Mouse (Mus musculus) forelimb bud, embryonic 11.5 days (tissue): ENCODE measurements at regions not wholly inside any gene's neighbourhood (a gene's known extent, or its start where the extent isn't known, plus 50 kb on each side); places are given as distances from the start of the nearest gene placed in this dataset.

Experiments used
- DNase-seq: peaks from one replicate; pipeline ENCODE4 v3.0.0-alpha.2; 2012; ENCODE audit warnings: low read depth, low spot score

- DNase-seq, result no peak
These were observed 119.6 kb upstream of the Mpp6 start for GRCm38 (mm10) chr6:49990522-49990858.

- DNase-seq, result no peak
These were observed 110.7 kb upstream of the Mpp6 start for GRCm38 (mm10) chr6:49999365-49999764.

DNA sequence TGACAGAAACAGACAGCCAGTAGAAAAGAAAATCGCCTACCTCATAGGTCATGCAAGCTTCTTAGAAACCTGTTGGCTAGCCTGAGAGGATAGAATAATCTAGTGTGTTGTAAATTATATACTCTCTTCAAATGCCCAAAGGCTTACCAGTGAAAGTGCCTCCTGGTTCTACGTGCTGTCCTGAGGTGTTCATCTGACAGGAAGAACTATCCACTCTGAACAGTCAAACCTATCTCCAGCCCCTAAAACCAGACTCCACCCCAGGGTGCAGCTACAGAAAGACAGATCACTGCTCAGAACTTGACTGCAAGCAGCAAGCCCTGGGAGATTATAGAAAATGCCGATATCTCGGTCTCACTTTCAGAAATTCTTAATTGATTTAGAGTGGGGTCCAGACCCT lies 102.0 kb upstream of the Mpp6 start:
- no peak for DNase-seq

- no peak for DNase-seq
These were observed 101.2 kb upstream of the Mpp6 start for GRCm38 (mm10) chr6:50008869-50009268.

- no peak for DNase-seq
These were observed 100.7 kb upstream of the Mpp6 start for GRCm38 (mm10) chr6:50009339-50009738.

DNA sequence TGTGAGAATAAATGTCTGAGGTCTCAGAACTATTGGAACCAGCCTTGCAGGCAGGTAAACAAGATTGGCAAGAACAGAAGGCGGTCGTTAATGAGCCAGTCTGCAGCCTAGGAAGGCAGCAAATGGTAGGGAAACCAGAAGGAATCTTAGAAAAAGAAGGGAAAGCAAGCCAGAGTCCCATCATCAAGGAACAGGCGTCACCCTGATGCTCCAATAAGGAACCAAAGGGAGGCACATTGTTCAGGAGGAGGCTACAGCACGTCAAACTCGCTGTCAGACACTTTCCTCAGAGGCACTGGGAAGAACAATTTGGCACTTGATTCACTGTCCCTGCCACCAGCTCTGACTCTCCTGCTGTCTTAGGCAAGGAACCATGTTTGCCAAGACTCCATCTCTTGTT lies 100.2 kb upstream of the Mpp6 start:
- DNase-seq, result no peak

- no peak for DNase-seq
These were observed 99.0 kb upstream of the Mpp6 start for GRCm38 (mm10) chr6:50011071-50011470.

- no peak for DNase-seq
These were observed 98.1 kb upstream of the Mpp6 start for GRCm38 (mm10) chr6:50011746-50012453.

GRCm38 (mm10) chr6:50013067-50013466 lies 97.0 kb upstream of the Mpp6 start:
- DNase-seq, result no peak

DNA sequence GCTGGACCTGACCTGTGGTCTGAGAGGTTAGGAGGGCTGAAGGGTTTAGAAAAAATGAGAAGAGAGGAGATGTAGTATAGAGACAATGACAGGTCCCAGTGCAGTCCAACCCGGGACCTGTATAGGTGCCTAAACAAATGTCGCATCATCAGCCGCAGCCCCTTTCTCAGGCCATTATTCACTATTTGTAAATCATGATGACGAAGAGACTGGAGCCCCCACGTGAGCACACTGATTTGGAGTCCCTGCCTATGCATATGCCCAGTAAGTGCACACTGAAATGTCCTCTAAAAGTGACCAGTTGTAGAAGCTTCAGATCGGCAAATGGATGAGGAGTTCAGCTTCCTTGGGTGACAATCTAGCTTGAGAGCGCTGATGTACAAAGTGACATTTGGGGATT lies 96.2 kb upstream of the Mpp6 start:
- DNase-seq, result no peak

DNA sequence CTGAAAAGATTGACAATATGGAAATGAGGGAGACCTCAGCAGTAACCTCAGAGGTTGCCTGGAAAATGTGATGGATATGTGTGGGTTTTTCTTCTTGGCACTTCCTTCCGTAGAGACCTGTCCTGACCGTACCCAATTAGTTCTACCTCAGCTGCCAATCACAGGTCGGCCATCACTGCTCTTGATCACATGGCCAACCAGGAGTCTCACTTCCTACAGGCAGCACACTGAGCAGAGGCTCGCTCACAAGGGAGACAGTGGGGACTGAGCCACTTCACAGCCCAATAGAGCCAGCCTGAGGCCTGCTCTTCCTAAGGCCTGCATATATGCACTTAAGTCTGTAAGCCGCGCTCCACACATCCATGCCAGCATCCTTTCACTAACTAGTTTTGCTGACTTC lies 82.1 kb upstream of the Mpp6 start:
- no peak for DNase-seq

DNA sequence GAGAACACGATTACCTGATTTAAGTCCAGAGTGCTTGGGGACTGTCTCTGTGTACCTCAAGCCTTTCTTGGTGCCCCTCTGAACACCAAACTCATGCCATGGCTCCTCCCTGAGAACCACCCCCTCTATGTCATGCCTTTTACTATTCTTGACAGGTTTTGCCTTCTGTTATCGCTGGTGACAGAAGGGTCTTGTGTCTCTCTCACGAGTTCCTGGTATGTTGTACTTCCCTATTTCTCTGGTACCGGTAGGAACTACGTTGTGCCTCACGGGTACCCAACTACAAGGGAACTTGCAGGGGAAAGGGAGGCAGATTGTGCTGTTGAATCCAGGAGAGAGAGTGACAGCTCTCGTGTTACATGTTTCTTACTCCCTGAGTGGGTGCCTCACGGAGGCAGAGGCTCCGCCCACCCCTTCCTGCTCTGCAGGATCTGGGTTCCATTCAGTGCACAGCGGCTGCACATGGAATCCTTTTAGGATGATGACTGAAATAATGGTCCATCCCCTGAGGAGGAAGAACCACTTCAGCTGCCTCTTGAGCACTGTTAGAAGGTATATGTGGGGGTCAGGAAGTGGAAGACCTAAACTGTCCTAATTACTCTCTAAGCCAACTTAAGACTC lies 80.0 kb upstream of the Mpp6 start:
- DNase-seq, result no peak

- no peak for DNase-seq
These were observed 78.7 kb upstream of the Mpp6 start for GRCm38 (mm10) chr6:50031356-50031755.

DNA sequence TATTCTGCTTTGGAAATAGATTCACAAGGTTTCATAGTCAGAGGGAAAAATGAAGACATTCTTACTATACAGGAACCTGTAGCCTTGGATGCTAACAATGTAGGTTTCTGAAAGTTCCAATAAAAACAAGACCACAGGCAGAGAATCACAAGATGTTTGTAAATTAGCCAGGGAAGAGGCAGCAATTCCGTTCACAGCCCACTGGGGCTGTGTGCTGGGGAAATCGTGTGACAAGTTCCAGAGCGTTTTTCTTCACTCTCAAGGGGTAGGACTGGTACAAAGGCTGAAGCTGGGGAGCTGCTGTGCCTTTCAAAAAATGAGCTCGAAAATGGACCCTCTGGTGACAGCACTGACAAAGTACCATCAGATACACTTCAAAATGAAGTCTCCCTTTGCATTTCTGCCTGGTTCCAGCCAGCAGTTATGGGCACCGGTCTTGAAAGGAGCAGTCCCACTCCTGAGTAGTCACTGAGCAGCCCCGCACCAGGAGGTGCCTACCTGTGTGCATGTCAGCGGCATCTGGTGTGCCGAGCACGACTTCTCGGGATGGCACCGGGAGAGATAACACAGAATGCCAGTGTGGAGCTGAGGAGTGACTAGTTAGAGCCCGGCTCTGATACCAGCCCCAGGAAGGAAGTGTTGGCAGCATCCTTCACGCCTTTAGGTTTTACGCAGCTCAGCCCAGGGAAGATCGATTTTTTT lies 77.0 kb upstream of the Mpp6 start:
- no peak for DNase-seq

DNA sequence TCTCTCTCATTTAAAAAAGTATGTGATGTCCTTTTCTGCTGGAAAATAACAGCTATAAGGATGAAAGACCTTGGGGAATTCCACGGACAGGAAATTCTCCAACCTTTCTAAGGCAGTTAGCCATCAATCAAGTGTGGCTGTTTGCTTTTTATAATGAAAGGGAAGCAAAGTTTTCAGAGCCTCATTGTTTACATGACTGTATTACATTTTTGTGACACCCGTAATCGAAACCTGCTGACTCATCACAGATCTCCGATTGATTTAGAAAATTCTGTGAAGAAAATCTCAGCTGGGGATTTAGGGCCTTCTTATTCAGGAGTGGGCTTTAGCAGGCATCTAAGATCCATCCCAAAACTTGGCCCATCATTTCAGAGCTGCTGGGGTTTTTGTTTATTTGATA lies 72.4 kb upstream of the Mpp6 start:
- DNase-seq, result no peak

- DNase-seq, result no peak
These were observed 71.7 kb upstream of the Mpp6 start for GRCm38 (mm10) chr6:50038369-50038768.

DNA sequence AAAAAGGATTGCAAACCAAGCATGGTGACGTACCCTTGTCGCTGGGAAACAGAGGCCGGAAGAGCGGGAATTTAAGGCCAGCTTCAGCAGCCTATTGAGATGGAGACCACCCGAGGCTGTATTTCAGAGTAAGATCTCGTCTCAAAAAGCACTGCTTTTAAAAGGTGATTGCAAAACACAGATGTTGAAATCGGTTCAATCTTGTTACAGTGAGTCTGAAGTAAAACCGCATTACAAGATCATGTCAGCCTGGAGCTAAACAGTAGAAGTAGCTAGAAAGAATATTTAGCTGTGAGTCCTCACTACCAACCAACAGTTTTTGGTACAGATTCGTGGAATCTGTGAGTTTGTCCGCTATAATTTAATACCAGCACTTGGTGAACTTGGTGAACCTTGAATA lies 69.0 kb upstream of the Mpp6 start:
- DNase-seq, result no peak

DNA sequence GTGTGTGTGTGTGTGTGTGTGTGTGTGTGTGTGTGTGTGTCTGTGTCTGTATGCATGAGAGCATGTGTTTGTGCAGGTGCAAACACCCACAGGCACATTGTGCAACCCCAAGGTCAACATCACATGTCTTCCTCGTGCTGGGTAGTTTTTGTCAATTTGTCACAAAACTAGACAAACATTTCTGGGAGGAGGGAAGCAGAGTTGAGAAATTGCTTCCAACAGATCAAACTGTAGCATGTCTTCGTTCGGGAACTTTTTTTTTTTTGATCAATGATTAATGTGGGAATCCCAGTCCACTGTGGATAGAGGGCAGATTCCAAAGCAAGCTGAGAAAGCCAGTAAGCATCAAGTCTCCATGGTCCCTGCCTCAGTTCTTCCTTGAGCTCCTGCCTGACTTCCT lies 67.9 kb upstream of the Mpp6 start:
- no peak for DNase-seq

GRCm38 (mm10) chr6:50044165-50044564 lies 65.9 kb upstream of the Mpp6 start:
- DNase-seq, result no peak

DNA sequence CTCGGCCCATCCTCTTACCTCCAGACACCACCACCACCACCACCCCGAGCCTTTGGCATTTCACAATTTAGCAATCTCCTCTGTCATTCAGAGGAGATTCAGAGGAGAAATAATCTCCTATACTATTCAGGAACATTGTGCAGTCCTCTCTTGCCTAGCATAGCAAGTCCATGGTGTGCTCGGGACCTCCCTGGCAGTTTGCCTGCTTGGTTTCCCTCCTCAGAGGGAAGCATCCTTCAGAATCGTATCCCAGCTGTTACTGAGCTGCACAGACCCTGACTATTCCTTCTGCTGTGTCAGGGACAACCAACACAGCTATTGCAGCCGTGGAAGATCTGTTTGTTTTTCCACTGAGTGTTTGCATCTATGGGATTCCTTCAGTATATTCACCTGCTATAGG lies 63.3 kb upstream of the Mpp6 start:
- no peak for DNase-seq

- no peak for DNase-seq
These were observed 57.6 kb upstream of the Mpp6 start for GRCm38 (mm10) chr6:50052416-50052815.

DNA sequence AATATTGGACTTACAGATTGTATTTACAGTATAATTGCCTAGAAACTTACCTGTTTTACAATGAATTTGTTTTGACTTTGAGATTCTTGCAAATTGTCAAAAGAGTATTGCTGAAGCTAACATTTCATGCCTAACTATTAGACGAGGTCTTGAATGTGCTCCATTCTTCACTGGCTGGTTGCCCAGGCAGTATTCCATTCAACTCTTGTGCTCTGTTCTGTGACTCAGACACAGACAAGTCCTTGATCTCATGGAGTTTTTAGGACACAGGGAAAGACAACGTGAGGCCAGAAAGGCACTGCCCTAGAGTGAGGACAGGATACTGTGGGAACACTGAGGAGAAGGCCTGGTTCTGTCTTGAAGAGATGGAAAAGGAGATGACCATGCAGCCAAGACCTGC lies 57.0 kb upstream of the Mpp6 start:
- DNase-seq, result no peak

DNA sequence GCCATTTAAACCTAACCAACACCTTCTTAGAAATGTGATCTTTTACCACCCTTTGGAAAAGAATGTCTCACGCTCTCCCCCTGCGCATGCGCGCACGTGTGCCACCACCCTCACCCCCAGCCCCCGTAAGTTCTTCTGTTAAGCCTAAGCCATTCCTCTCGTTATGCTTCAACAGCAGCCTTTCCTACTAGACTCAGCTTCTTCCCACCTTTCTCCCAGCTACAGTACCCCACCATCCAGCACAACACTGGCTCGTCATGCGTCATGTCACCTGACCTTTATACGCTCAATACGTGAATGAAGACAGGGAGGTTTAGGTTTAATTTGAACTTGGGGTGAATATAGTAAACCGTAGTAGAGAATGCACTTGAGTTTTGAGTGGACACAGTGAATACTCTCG lies 55.8 kb upstream of the Mpp6 start:
- no peak for DNase-seq
